In genomic region chr6:24656094-24656493, GRCm38 (mm10) we compare ENCODE assay signal across 37 mouse cellular contexts. TPM values are rescaled to one million over a fixed set of nuclear protein-coding genes. Genes with fewer than 3 reads are reported as not detected.
DNase-seq lines count a peak whose midpoint lies in the region; ATAC-seq and TF ChIP-seq lines count a peak whose summit lies in the region.
"Had no signal": no experiment of that assay in that cellular context is flagged by ENCODE, and none has a peak within 500 bp of the region (broad histone marks: within the 10 kb centered on the region; RNA-seq: fewer than 3 reads in every experiment).

No protein-coding gene starts in this region.

- H3K9ac ChIP-seq in heart, postnatal 0 days (replicated peaks; ENCODE audit: low read depth, low read length), result no peak overlapping the region; the same call in 1 of the 2 replicates
- H3K9ac ChIP-seq: embryonic facial prominence, embryonic 12.5 days; forebrain, embryonic 15.5 days; hindbrain, embryonic 12.5 days; intestine, embryonic 15.5 days; liver, embryonic 14.5 days; neural tube, embryonic 13.5 days had no signal

- H3K27me3 ChIP-seq in cerebellum, adult 2 months (ENCODE audit: control insufficient read depth, insufficient read depth, low read length), result no peaks in the 10 kb centered on the region
- H3K27me3 ChIP-seq in heart, postnatal 0 days (ENCODE audit: control insufficient read depth, insufficient read depth, low read length), result no peaks in the 10 kb centered on the region
- H3K27me3 ChIP-seq: embryonic facial prominence, embryonic 12.5 days; forebrain, embryonic 15.5 days; hindbrain, embryonic 12.5 days; intestine, embryonic 15.5 days; neural tube, embryonic 13.5 days had no signal

- no peaks in the 10 kb centered on the region for H3K36me3 ChIP-seq in heart, postnatal 0 days (replicated peaks; ENCODE audit: control insufficient read depth, insufficient read depth, low read length)
- H3K36me3 ChIP-seq: forebrain, embryonic 15.5 days; hindbrain, embryonic 12.5 days; intestine, embryonic 15.5 days; neural tube, embryonic 13.5 days had no signal

- WGBS in cerebellum, adult 2 months, result 74% methylated on average over 1 of the region's 1 CpGs
- WGBS in heart, postnatal 0 days, result 71% methylated on average over 1 of the region's 1 CpGs

- no peak for TF ChIP-seq POLR2A in cerebellum, adult 2 months (IDR thresholded peaks at IDR 0.05; ENCODE audit: borderline replicate concordance, insufficient read depth, low read length)

- H3K4me1 ChIP-seq in cerebellum, adult 2 months (ENCODE audit: control insufficient read depth, insufficient read depth, low read length), result peaks cover 5% of the 10 kb centered on the region
- H3K4me1 ChIP-seq in heart, postnatal 0 days (ENCODE audit: control insufficient read depth, insufficient read depth), result peaks cover 4% of the 10 kb centered on the region
- H3K4me1 ChIP-seq: embryonic facial prominence, embryonic 12.5 days; midbrain, embryonic 10.5 days had no signal

- no peak for ATAC-seq in cerebellum, adult (ENCODE audit: insufficient number of reproducible peaks, low FRiP score, low TSS enrichment)
- no peak for ATAC-seq in heart, postnatal 0 days (ENCODE audit: insufficient read depth, low read depth)
- ATAC-seq in megakaryocyte-erythroid progenitor cell, adult 5-6 weeks (replicated peaks; ENCODE audit: low FRiP score, low TSS enrichment, poor library complexity, severe bottlenecking), result peak; percentile 20; the same call in 1 of the 2 replicates
- ATAC-seq: forebrain, embryonic 15.5 days; hindbrain, postnatal 0 days; intestine, embryonic 15.5 days had no signal

- H3K4me2 ChIP-seq in heart, postnatal 0 days (ENCODE audit: low read depth, low read length), result no peak overlapping the region
- H3K4me2 ChIP-seq: embryonic facial prominence, embryonic 12.5 days; forebrain, embryonic 15.5 days; heart, embryonic 11.5 days; hindbrain, embryonic 12.5 days; intestine, embryonic 15.5 days; neural tube, embryonic 13.5 days had no signal

- no peak for TF ChIP-seq EP300 in heart, postnatal 0 days (IDR thresholded peaks at IDR 0.05; ENCODE audit: low read depth)

- DNase-seq in cerebellum, adult 2 months, result no peak
- DNase-seq in heart, postnatal 0 days (ENCODE audit: low spot score), result no peak
- no peak for DNase-seq in heart, postnatal 4 days
- peak; percentile 29 for DNase-seq in NIH3T3 (ENCODE audit: low read depth)
- no peak for DNase-seq in right cerebral cortex, postnatal 10 days (ENCODE audit: low spot score in 2 of 2)
- DNase-seq: adrenal gland, postnatal 25 days; cerebellum, adult 9-10 months; cerebellum, postnatal 36 days; embryo, embryonic 11 days; gastrocnemius, postnatal 14 days; kidney, adult 8-10 months; kidney, postnatal 4 days; left cerebral cortex, postnatal 4 days; lung, adult 2 months; lung, postnatal 10 days; right cerebral cortex, postnatal 14 days had no signal

- H3K4me3 ChIP-seq in cerebellum, adult 2 months (replicated peaks; ENCODE audit: insufficient read depth, low read depth, low read length), result no peak overlapping the region
- no peak overlapping the region for H3K4me3 ChIP-seq in heart, postnatal 0 days (ENCODE audit: low read depth, low read length)
- H3K4me3 ChIP-seq: embryonic facial prominence, embryonic 12.5 days; forebrain, embryonic 15.5 days; hindbrain, embryonic 12.5 days; intestine, embryonic 15.5 days; midbrain, embryonic 10.5 days; neural tube, embryonic 13.5 days had no signal

- no peak for TF ChIP-seq CTCF in cerebellum, adult 2 months (IDR thresholded peaks at IDR 0.05; ENCODE audit: borderline replicate concordance, insufficient read depth, low read depth, low read length)
- no peak for TF ChIP-seq CTCF in heart, postnatal 0 days (IDR thresholded peaks at IDR 0.05; ENCODE audit: low read depth)

- 0 out of 2 replicates have a peak overlapping the region, but pooled peaks have one; percentile 21 for H3K27ac ChIP-seq in cerebellum, adult 2 months (ENCODE audit: insufficient read depth, low read length)
- peak overlapping the region; percentile 12; the same call in 1 of the 2 replicates for H3K27ac ChIP-seq in heart, postnatal 0 days (ENCODE audit: low read depth)
- H3K27ac ChIP-seq: embryonic facial prominence, embryonic 12.5 days; forebrain, embryonic 15.5 days; hindbrain, embryonic 12.5 days; hindbrain, postnatal 0 days; intestine, embryonic 15.5 days; kidney, postnatal 0 days; liver, embryonic 14.5 days; midbrain, embryonic 10.5 days; neural tube, embryonic 13.5 days had no signal

- H3K9me3 ChIP-seq in heart, postnatal 0 days (replicated peaks; ENCODE audit: control insufficient read depth, low read length), result no peaks in the 10 kb centered on the region
- H3K9me3 ChIP-seq: embryonic facial prominence, embryonic 12.5 days; forebrain, embryonic 15.5 days; hindbrain, embryonic 12.5 days; intestine, embryonic 15.5 days; midbrain, embryonic 10.5 days; neural tube, embryonic 13.5 days had no signal

RNA-seq across cellular contexts. Expression of gene Wasl, which starts 8.7 kb away (rescaled TPM):
- polyA plus RNA-seq in cerebellum, adult 2 months (2012; rRNA removed), result 46.8 and 48.7 TPM in 2 replicates
- total RNA-seq in heart, postnatal 0 days (2014; rRNA removed; ENCODE audit: low replicate concordance), result 19.0 and 19.2 TPM in 2 replicates
- 49.0 and 53.0 TPM in 2 replicates for polyA plus RNA-seq in heart, postnatal 0 days (2015; fragmentation: Nextera tagmentation; extraction: Ambion mirVana)
- 10 to 100 TPM; 33.8 to 34.7 TPM for total RNA-seq in heart, postnatal 4 days (2021)
- 17.3 and 34.0 TPM in 2 replicates for total RNA-seq in megakaryocyte-erythroid progenitor cell, adult 5-6 weeks (2014; fragmentation: Nextera tagmentation)
- 6.4 and 12.0 TPM in 2 replicates for total RNA-seq in megakaryocyte-erythroid progenitor cell, adult 5-6 weeks (2017)

RNA-seq across cellular contexts. Expression of gene Lmod2, which starts 58.5 kb away (rescaled TPM):
- 0.05 and 0.06 TPM in 2 replicates for polyA plus RNA-seq in cerebellum, adult 2 months (2012; rRNA removed)
- total RNA-seq in heart, postnatal 0 days (2014; rRNA removed; ENCODE audit: low replicate concordance), result 51.9 and 68.1 TPM in 2 replicates
- polyA plus RNA-seq in heart, postnatal 0 days (2015; fragmentation: Nextera tagmentation; extraction: Ambion mirVana), result 62.2 and 70.3 TPM in 2 replicates
- 100 to 1,000 TPM; 183 to 207 TPM for total RNA-seq in heart, postnatal 4 days (2021)
- not detected in 2 replicates for total RNA-seq in megakaryocyte-erythroid progenitor cell, adult 5-6 weeks (2014; fragmentation: Nextera tagmentation)
- not detected in 2 replicates for total RNA-seq in megakaryocyte-erythroid progenitor cell, adult 5-6 weeks (2017)
- total RNA-seq: granulocyte monocyte progenitor cell, adult 5-6 weeks; hindbrain, postnatal 0 days; layer of hippocampus, adult 8-10 months; layer of hippocampus, postnatal 25 days; left cerebral cortex, postnatal 4 days; MEL; midbrain, postnatal 0 days had no signal
- polyA plus RNA-seq: forebrain, embryonic 15.5 days; hindbrain, embryonic 12.5 days; hindbrain, postnatal 0 days; intestine, embryonic 15.5 days; kidney, postnatal 0 days; midbrain, postnatal 0 days; small intestine, adult 2 months; stomach, embryonic 14.5 days; testis, adult 2 months; urinary bladder, adult 2 months had no signal

Comparison
In these comparisons a context has a peak if more than half of its experiments do, and no peak if none do; other contexts are left out.
1. RNA of gene Lmod2, which starts 58.5 kb away (total RNA-seq): 183 to 207 TPM in heart, postnatal 4 days and 51.9 to 68.1 TPM in heart, postnatal 0 days; not detected in megakaryocyte-erythroid progenitor cell, adult 5-6 weeks; every median in the first group is over 10 times any median in the second.